ENCODE assay signal across 6 mouse cellular contexts in the genomic region with DNA sequence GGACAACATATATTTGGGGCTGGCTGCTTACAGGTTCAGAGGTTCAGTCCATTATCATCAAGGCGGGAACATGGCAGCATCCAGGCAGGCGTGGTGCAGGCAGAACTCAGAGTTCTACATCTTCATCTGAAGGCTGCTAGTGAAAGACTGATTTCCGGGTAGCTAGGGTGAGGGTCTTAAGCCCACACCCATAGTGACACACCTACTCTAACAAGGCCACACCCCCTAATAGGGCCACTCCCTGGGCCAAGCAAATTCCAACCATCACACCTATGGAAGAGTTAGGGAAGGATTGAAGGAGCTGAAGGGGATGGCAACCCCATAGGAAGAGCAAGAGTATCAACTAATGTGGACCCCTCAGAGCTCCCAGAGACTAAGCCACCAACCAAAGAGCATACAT. TPM values are rescaled to one million over a fixed set of nuclear protein-coding genes. Genes with fewer than 3 reads are reported as not detected.
DNase-seq lines count a peak whose midpoint lies in the region; TF ChIP-seq lines count a peak whose summit lies in the region.
"Not testable (repeated sequence)": the region's sequence is repeated elsewhere in the genome, so short reads cannot be mapped to it uniquely, and the experiment has no call there.

No protein-coding gene starts in this region.

- H3K27ac ChIP-seq in ES-Bruce4 (ENCODE audit: insufficient read depth, low read length), result peak overlapping the region; percentile 80
- peak overlapping the region; percentile 81 for H3K27ac ChIP-seq in ES-E14 (ENCODE audit: insufficient read depth, low read depth, low read length, poor library complexity, severe bottlenecking)

- peaks cover 18% of the 10 kb centered on the region for H3K36me3 ChIP-seq in E14TG2a.4 (ENCODE audit: insufficient read depth, low read length)
- H3K36me3 ChIP-seq in ES-Bruce4 (ENCODE audit: control insufficient read depth, insufficient read depth, low read length, poor library complexity, severe bottlenecking); ES-E14 (ENCODE audit: control insufficient read depth, insufficient read depth, low read length, poor library complexity, severe bottlenecking): not testable (repeated sequence)

- peaks cover 83% of the 10 kb centered on the region for H3K4me1 ChIP-seq in E14TG2a.4 (replicated peaks; ENCODE audit: low read depth, low read length)
- H3K4me1 ChIP-seq in ES-Bruce4 (ENCODE audit: control insufficient read depth, insufficient read depth, low read length), result not testable (repeated sequence)
- peaks cover 6 to 21% of the 10 kb centered on the region in 2 experiments for H3K4me1 ChIP-seq in ES-E14 (ENCODE audit: control insufficient read depth in 2 of 2, insufficient read depth in 2 of 2, low read length in 2 of 2, poor library complexity in 1 of 2)

- TF ChIP-seq POLR2A in ES-Bruce4 (IDR thresholded peaks at IDR 0.05; ENCODE audit: insufficient read depth, low read length), result peak; percentile 43

- H3K4me3 ChIP-seq in E14TG2a.4 (replicated peaks; ENCODE audit: low read length), result peak overlapping the region; percentile 78
- peak overlapping the region; percentile 51 for H3K4me3 ChIP-seq in ES-Bruce4 (ENCODE audit: low read depth, low read length)
- H3K4me3 ChIP-seq in ES-E14 (ENCODE audit: insufficient read depth in 1 of 2, low read depth in 1 of 2, low read length in 2 of 2, poor library complexity in 1 of 2, severe bottlenecking in 1 of 2), result peak overlapping the region; percentile 54 to 58

- not testable (repeated sequence) for H3K9ac ChIP-seq in ES-Bruce4 (ENCODE audit: low read depth, poor library complexity, severe bottlenecking)
- H3K9ac ChIP-seq in ES-E14 (ENCODE audit: insufficient read depth, low read depth, low read length, poor library complexity, severe bottlenecking), result peak overlapping the region; percentile 58; the same call in 1 of the 2 replicates

- in situ Hi-C loops in ES-E14 (cut with MboI; ENCODE audit: low sequenced_read_pairs in 2 of 2, unreplicated experiment in 2 of 2), result not testable (repeated sequence)

- H3K9me3 ChIP-seq in E14TG2a.4 (ENCODE audit: low read length); ES-Bruce4 (replicated peaks; ENCODE audit: control insufficient read depth, insufficient read depth, low read length, poor library complexity, severe bottlenecking); ES-E14 (ENCODE audit: control insufficient read depth, insufficient read depth, low read depth, low read length): not testable (repeated sequence)

- not testable (repeated sequence) for TF ChIP-seq CTCF in E14TG2a.4 (conservative IDR thresholded peaks at IDR 0.05; ENCODE audit: low read length); ES-Bruce4 (IDR thresholded peaks at IDR 0.05; ENCODE audit: low read depth, low read length)

- not testable (repeated sequence) for H3K27me3 ChIP-seq in E14TG2a.4 (ENCODE audit: insufficient read depth, low read length); ES-Bruce4 (ENCODE audit: control insufficient read depth, insufficient read depth, low read length, poor library complexity, severe bottlenecking)

- not testable (repeated sequence) for TF ChIP-seq EP300 in ES-Bruce4 (IDR thresholded peaks at IDR 0.05; ENCODE audit: insufficient read depth, low read depth, low read length)

- DNase-seq in ES-CJ7 (ENCODE audit: low read depth, low spot score) (peak; percentile 91), R1 (ENCODE audit: low read depth, low spot score) (peak; percentile 93), ZHBTc4 (ENCODE audit: low read depth, low spot score) (peak; percentile 80)
- not testable (repeated sequence) for DNase-seq in ES-E14 (ENCODE audit: low read depth, low spot score)

RNA-seq across cellular contexts. Expression of a gene that starts 28.0 kb away (rescaled TPM):
- polyA plus RNA-seq in ES-Bruce4 (2011; ENCODE audit: insufficient read depth, insufficient read length, low read depth, missing spikeins), result 111 and 125 TPM in 2 replicates
- total RNA-seq in ES-E14 (2012; rRNA removed), result 101 and 126 TPM in 2 replicates
